Mouse (Mus musculus): ENCODE measurements around the gene Pmch. TPM values are rescaled to one million over a fixed set of nuclear protein-coding genes. Genes with fewer than 3 reads are reported as not detected.

Gene Pmch
- polyA plus RNA-seq, 1 experiment from 2014 or later = 19.0 TPM

DNA sequence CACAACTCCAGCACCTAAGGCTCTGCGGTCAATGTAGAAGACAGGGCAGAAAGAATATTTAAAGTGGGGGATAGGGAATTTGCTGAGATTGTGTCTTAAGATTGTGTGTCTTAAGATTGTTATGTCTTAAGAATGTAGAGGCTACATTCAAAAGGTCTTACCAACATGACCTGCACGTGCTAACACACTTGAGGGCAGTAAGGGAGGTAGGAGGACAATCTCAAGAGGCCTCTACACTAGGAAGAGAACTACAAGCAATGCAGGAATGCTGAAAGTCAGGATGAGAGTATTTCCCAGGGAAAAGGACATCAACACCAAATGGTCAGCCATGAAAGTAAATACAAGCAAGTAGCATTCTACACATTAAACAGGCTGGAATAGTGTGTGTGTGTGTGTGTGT lies 15.3 kb downstream of the Pmch start:
- Histone ChIP-seq H3K27me3 (replicated peaks; ENCODE audit: control insufficient read depth, insufficient read depth, low read length) (no peaks in the 10 kb centered on the region), H3K9ac (ENCODE audit: low read length) (no peak overlapping the region), H3K36me3 (ENCODE audit: control insufficient read depth, insufficient read depth, low read length) (no peaks in the 10 kb centered on the region), H3K4me2 (ENCODE audit: low read length) (no peak overlapping the region), H3K4me3 (ENCODE audit: low read depth, low read length) (no peak overlapping the region), H3K9me3 (replicated peaks; ENCODE audit: control insufficient read depth, low read length) (no peaks in the 10 kb centered on the region), H3K4me1 (ENCODE audit: control insufficient read depth, insufficient read depth, low read length) (no peaks in the 10 kb centered on the region), H3K27ac (ENCODE audit: low read depth, low read length) (no peak overlapping the region)
- ATAC-seq = no peak
- DNase-seq (ENCODE audit: low spot score) = no peak
- WGBS = 91% methylated on average over 2 of the region's 2 CpGs

DNA sequence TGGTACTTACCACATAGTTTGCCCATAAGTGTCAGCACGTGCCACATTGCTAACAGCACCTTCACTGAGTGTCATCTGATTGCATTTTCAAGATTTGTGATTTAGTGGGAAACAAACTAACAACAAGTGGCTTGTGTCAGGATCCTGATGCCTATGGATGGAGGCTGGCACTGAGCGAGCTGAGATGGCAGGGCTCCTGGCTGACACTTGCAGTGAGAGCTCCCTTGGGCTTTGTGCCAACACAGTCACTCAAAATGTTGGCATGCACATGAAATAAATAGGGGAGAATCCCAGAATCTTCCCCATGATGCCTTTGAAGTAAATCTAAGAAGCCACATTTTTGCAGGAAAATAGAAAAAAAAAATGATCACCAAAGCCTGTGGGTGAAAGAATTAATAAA lies 22.4 kb downstream of the Pmch start:
- DNase-seq (ENCODE audit: low spot score) (peak; percentile 75), ATAC-seq (peak; percentile 76; the same call in 1 of the 2 replicates)

DNA sequence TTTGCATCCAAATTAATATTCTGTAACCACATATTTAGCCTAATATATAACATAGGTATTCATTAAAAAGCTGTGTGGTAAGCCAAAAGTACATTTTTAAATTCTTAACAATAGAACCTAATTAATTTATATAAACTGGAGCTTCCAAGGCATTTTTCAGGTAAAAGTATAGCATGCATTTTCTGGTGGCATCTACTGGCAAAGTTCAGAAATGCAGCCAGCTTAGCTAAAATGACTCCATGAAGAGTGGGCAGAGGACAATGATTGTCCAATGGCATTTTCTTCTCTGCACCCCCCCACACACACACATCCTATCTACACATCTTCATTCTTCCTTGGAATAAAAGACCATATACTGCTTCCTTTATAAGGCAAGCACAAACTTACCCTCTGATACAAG lies 28.8 kb downstream of the Pmch start:
- Histone ChIP-seq H3K36me3 (ENCODE audit: control insufficient read depth, insufficient read depth, low read length) (no peaks in the 10 kb centered on the region), H3K4me3 (ENCODE audit: low read depth, low read length) (no peak overlapping the region), H3K27ac (ENCODE audit: low read depth, low read length) (no peak overlapping the region), H3K4me1 (ENCODE audit: control insufficient read depth, insufficient read depth, low read length) (no peaks in the 10 kb centered on the region), H3K27me3 (replicated peaks; ENCODE audit: control insufficient read depth, insufficient read depth, low read length) (no peaks in the 10 kb centered on the region), H3K9me3 (replicated peaks; ENCODE audit: control insufficient read depth, low read length) (no peaks in the 10 kb centered on the region), H3K4me2 (ENCODE audit: low read length) (no peak overlapping the region), H3K9ac (ENCODE audit: low read length) (no peak overlapping the region)
- ATAC-seq (no peak), DNase-seq (ENCODE audit: low spot score) (peak; percentile 30)

More for the DNA sequence above, 22.4 kb downstream of the Pmch start:
- no peaks in the 10 kb centered on the region for H3K36me3 ChIP-seq (ENCODE audit: control insufficient read depth, insufficient read depth, low read length)
- 79% methylated on average over 2 of the region's 2 CpGs for WGBS
- no peak overlapping the region for H3K4me2 ChIP-seq (ENCODE audit: low read length)
- no peaks in the 10 kb centered on the region for H3K9me3 ChIP-seq (replicated peaks; ENCODE audit: control insufficient read depth, low read length)
- no peak overlapping the region for H3K27ac ChIP-seq (ENCODE audit: low read depth, low read length)
- no peak overlapping the region for H3K9ac ChIP-seq (ENCODE audit: low read length)
- H3K4me1 ChIP-seq (ENCODE audit: control insufficient read depth, insufficient read depth, low read length) = no peaks in the 10 kb centered on the region
- no peaks in the 10 kb centered on the region for H3K27me3 ChIP-seq (replicated peaks; ENCODE audit: control insufficient read depth, insufficient read depth, low read length)
- H3K4me3 ChIP-seq (ENCODE audit: low read depth, low read length) = no peak overlapping the region

DNA sequence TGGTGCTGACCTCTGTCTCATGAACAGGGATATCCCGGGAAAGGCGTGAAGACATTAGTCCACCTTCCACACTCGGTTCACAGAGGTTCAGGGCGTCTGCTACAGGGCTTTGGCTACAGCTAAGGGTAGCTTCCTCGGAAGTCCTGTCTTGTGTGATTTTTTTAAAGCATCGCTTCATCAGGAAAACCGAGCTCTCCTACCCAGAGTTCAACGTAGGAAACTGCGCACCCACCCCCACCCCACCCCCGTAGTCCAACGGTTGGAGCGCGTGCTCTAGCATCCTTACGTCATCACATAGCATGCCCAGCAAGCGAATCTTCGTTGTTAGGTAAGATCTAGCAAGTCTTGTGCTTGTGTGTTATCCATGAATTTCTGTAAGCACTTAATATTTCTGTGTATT lies 44.8 kb downstream of the Pmch start:
- Histone ChIP-seq H3K4me3 (ENCODE audit: low read depth, low read length) (no peak overlapping the region), H3K27ac (ENCODE audit: low read depth, low read length) (no peak overlapping the region)
- WGBS = 98% methylated on average over 16 of the region's 16 CpGs

More for the DNA sequence above, 44.8 kb downstream of the Pmch start:
- DNase-seq (ENCODE audit: low spot score) = no peak
- no peaks in the 10 kb centered on the region for H3K4me1 ChIP-seq (ENCODE audit: control insufficient read depth, insufficient read depth, low read length)
- no peak for ATAC-seq
- H3K36me3 ChIP-seq (ENCODE audit: control insufficient read depth, insufficient read depth, low read length) = no peaks in the 10 kb centered on the region
- no peak overlapping the region for H3K9ac ChIP-seq (ENCODE audit: low read length)
- no peaks in the 10 kb centered on the region for H3K27me3 ChIP-seq (replicated peaks; ENCODE audit: control insufficient read depth, insufficient read depth, low read length)
- H3K9me3 ChIP-seq (replicated peaks; ENCODE audit: control insufficient read depth, low read length) = no peaks in the 10 kb centered on the region
- no peak overlapping the region for H3K4me2 ChIP-seq (ENCODE audit: low read length)

Other genes with a start within 250 kb of the Pmch start
- gene Igf1, start 232.8 kb upstream of the Pmch start, polyA plus RNA-seq (2014; fragmentation: Nextera tagmentation; extraction: Ambion mirVana) = 5.0 and 6.6 TPM in 2 replicates
- 5.9 and 6.5 TPM in 2 replicates for gene Parpbp, start 55.9 kb downstream of the Pmch start, polyA plus RNA-seq (2014; fragmentation: Nextera tagmentation; extraction: Ambion mirVana)
- gene Nup37, start 55.9 kb downstream of the Pmch start, polyA plus RNA-seq (2014; fragmentation: Nextera tagmentation; extraction: Ambion mirVana) = 47.6 and 57.7 TPM in 2 replicates
- 40.7 and 54.5 TPM in 2 replicates for gene Washc3, start 110.0 kb downstream of the Pmch start, polyA plus RNA-seq (2014; fragmentation: Nextera tagmentation; extraction: Ambion mirVana)

Data from forebrain, embryonic 14.5 days (tissue).